Mouse (Mus musculus) macrophage (primary cell): ENCODE results near the gene Kxd1. TPM values are rescaled to one million over a fixed set of nuclear protein-coding genes. Genes with fewer than 3 reads are reported as not detected.

ENCODE experiments used
- H3K27ac ChIP-seq: fragments of 350-480 bp; formaldehyde crosslinking; 2 replicates; pipeline ENCODE4 v1.9.0; 2021
- H3K36me3 ChIP-seq: fragments of 350-480 bp; formaldehyde crosslinking; 2 replicates; pipeline ENCODE4 v1.9.0; 2021; ENCODE audit errors: inconsistent target
- H3K4me3 ChIP-seq: fragments of 350-480 bp; formaldehyde crosslinking; 2 replicates; pipeline ENCODE4 v1.9.0; 2021; ENCODE audit errors: inconsistent target
- H3K79me2 ChIP-seq: fragments of 350-480 bp; formaldehyde crosslinking; 2 replicates; pipeline ENCODE4 v1.9.0; 2021; ENCODE audit errors: inconsistent target
- WGBS: methylation state at CpG from one replicate; pipeline ENCODE4 v1.1.7; 2026; ENCODE audit warnings: inconsistent platforms; ENCODE audit not compliant: missing documents; 5-methylcytosine and 5-hydroxymethylcytosine counted together
- polyA plus RNA-seq: library from polyadenylated mRNA; stranded (reverse); fragments of 250-400 nt; gene quantifications from 3 replicates; pipeline ENCODE4 v1.2.4, GENCODE M21; 2018; ENCODE audit warnings: inconsistent platforms

The Kxd1 gene
- polyA plus RNA-seq, 1 experiment from 2014 or later: 80.3 TPM

GRCm38 (mm10) chr8:70487993-70488796 lies 39.6 kb downstream of the Kxd1 start:
- no peak overlapping the region for H3K4me3 ChIP-seq
- H3K36me3 ChIP-seq: no peaks in the 10 kb centered on the region
- H3K27ac ChIP-seq: no peak overlapping the region
- 6% methylated on average over 53 of the region's 55 CpGs for WGBS
- no peaks in the 10 kb centered on the region for H3K79me2 ChIP-seq

GRCm38 (mm10) chr8:70486941-70487520 lies 40.7 kb downstream of the Kxd1 start, which contains the start of gene Tmem59l:
Gene Tmem59l (minus strand): TSS chr8:70487358.
- 55% methylated on average over 19 of the region's 33 CpGs for WGBS
- no peaks in the 10 kb centered on the region for H3K36me3 ChIP-seq
- no peak within 1 kb of the TSS for H3K4me3 ChIP-seq
- H3K27ac ChIP-seq: no peak within 1 kb of the TSS
- H3K79me2 ChIP-seq: no peaks in the 10 kb centered on the region

GRCm38 (mm10) chr8:70486191-70486681 lies 41.5 kb downstream of the Kxd1 start:
- no peak overlapping the region for H3K4me3 ChIP-seq
- WGBS: 72% methylated on average over 7 of the region's 7 CpGs
- no peaks in the 10 kb centered on the region for H3K79me2 ChIP-seq
- no peak overlapping the region for H3K27ac ChIP-seq
- no peaks in the 10 kb centered on the region for H3K36me3 ChIP-seq

GRCm38 (mm10) chr8:70482943-70483342 lies 44.8 kb downstream of the Kxd1 start:
- WGBS: 94% methylated on average over 2 of the region's 2 CpGs

GRCm38 (mm10) chr8:70481908-70482307 lies 45.8 kb downstream of the Kxd1 start:
- H3K79me2 ChIP-seq: no peaks in the 10 kb centered on the region
- 68% methylated on average over 3 of the region's 3 CpGs for WGBS
- H3K27ac ChIP-seq: no peak overlapping the region
- H3K4me3 ChIP-seq: no peak overlapping the region
- no peaks in the 10 kb centered on the region for H3K36me3 ChIP-seq

More at GRCm38 (mm10) chr8:70482943-70483342, 44.8 kb downstream of the Kxd1 start:
- no peak overlapping the region for H3K4me3 ChIP-seq
- H3K79me2 ChIP-seq: no peaks in the 10 kb centered on the region
- H3K36me3 ChIP-seq: no peaks in the 10 kb centered on the region
- no peak overlapping the region for H3K27ac ChIP-seq

- WGBS: 15% methylated on average over 21 of the region's 21 CpGs
- Histone ChIP-seq H3K36me3 (no peaks in the 10 kb centered on the region), H3K79me2 (peaks cover 37% of the 10 kb centered on the region), H3K4me3 (peak overlapping the region; percentile 15; the same call in 1 of the 2 replicates), H3K27ac (no peak overlapping the region)
Observed at GRCm38 (mm10) chr8:70477269-70477982, 50.3 kb downstream of the Kxd1 start.

- Histone ChIP-seq H3K36me3 (no peaks in the 10 kb centered on the region), H3K27ac (peak within 1 kb of the TSS; percentile 25), H3K4me3 (peak within 1 kb of the TSS; percentile 76), H3K79me2 (peaks cover 45% of the 10 kb centered on the region)
- under 1% methylated on average over 53 of the region's 53 CpGs for WGBS
Observed at GRCm38 (mm10) chr8:70476333-70477268, 51.2 kb downstream of the Kxd1 start, which contains the start of gene Klhl26. Gene Klhl26 (minus strand): TSS chr8:70476968.

- no peak overlapping the region for H3K27ac ChIP-seq
- 100% methylated on average over 7 of the region's 7 CpGs for WGBS
- H3K4me3 ChIP-seq: no peak overlapping the region
- H3K79me2 ChIP-seq: peaks cover 51% of the 10 kb centered on the region
- H3K36me3 ChIP-seq: no peaks in the 10 kb centered on the region
Observed at GRCm38 (mm10) chr8:70471856-70472255, 55.9 kb downstream of the Kxd1 start.

GRCm38 (mm10) chr8:70469938-70470337 lies 57.8 kb downstream of the Kxd1 start:
- Histone ChIP-seq H3K27ac (no peak overlapping the region), H3K36me3 (no peaks in the 10 kb centered on the region), H3K4me3 (no peak overlapping the region), H3K79me2 (peaks cover 35% of the 10 kb centered on the region)
- 92% methylated on average over 2 of the region's 2 CpGs for WGBS

GRCm38 (mm10) chr8:70469295-70469916 lies 58.4 kb downstream of the Kxd1 start:
- no peak overlapping the region for H3K4me3 ChIP-seq
- H3K79me2 ChIP-seq: peaks cover 30% of the 10 kb centered on the region
- H3K36me3 ChIP-seq: no peaks in the 10 kb centered on the region
- 51% methylated on average over 10 of the region's 10 CpGs for WGBS
- no peak overlapping the region for H3K27ac ChIP-seq

- Histone ChIP-seq H3K36me3 (no peaks in the 10 kb centered on the region), H3K4me3 (no peak overlapping the region), H3K27ac (no peak overlapping the region), H3K79me2 (peaks cover 23% of the 10 kb centered on the region)
- 92% methylated on average over 4 of the region's 4 CpGs for WGBS
Observed at GRCm38 (mm10) chr8:70468733-70469132, 59.0 kb downstream of the Kxd1 start.

GRCm38 (mm10) chr8:70467907-70468306 lies 59.8 kb downstream of the Kxd1 start:
- Histone ChIP-seq H3K27ac (no peak overlapping the region), H3K79me2 (peaks cover 18% of the 10 kb centered on the region; the same call in 1 of the 2 replicates), H3K4me3 (no peak overlapping the region), H3K36me3 (no peaks in the 10 kb centered on the region)
- 100% methylated on average over 1 of the region's 1 CpGs for WGBS

GRCm38 (mm10) chr8:70467229-70467725 lies 60.5 kb downstream of the Kxd1 start:
- Histone ChIP-seq H3K79me2 (peaks cover 12% of the 10 kb centered on the region; the same call in 1 of the 2 replicates), H3K27ac (no peak overlapping the region), H3K4me3 (no peak overlapping the region), H3K36me3 (no peaks in the 10 kb centered on the region)
- 97% methylated on average over 5 of the region's 5 CpGs for WGBS
